27 mouse cellular contexts compared by ENCODE assay signal in genomic region chr3:38564364-38564763, GRCm38 (mm10).
DNase-seq lines count a peak whose midpoint lies in the region; ATAC-seq and TF ChIP-seq lines count a peak whose summit lies in the region.
"Had no signal": no experiment of that assay in that cellular context is flagged by ENCODE, and none has a peak within 500 bp of the region (broad histone marks: within the 10 kb centered on the region; RNA-seq: fewer than 3 reads in every experiment).

No protein-coding gene starts in this region.

- H3K4me1 ChIP-seq in hindbrain, embryonic 13.5 days (replicated peaks), result peaks cover 29% of the 10 kb centered on the region
- H3K4me1 ChIP-seq in hindbrain, embryonic 14.5 days (replicated peaks; ENCODE audit: control insufficient read depth, insufficient read depth, low read length), result peaks cover 24% of the 10 kb centered on the region
- H3K4me1 ChIP-seq in CH12.LX (ENCODE audit: control insufficient read depth in 1 of 2, insufficient read depth in 2 of 2), result peaks cover 20 to 58% of the 10 kb centered on the region in 2 experiments
- H3K4me1 ChIP-seq in forebrain, embryonic 15.5 days, result peaks cover 19% of the 10 kb centered on the region
- H3K4me1 ChIP-seq: intestine, embryonic 15.5 days had no signal

- no peak for TF ChIP-seq RAD21 in CH12.LX (IDR thresholded peaks at IDR 0.05; ENCODE audit: low read depth, low read length)

- H3K9me3 ChIP-seq in hindbrain, embryonic 13.5 days, result no peaks in the 10 kb centered on the region
- no peaks in the 10 kb centered on the region for H3K9me3 ChIP-seq in hindbrain, embryonic 14.5 days (ENCODE audit: control insufficient read depth, low read length)
- no peaks in the 10 kb centered on the region for H3K9me3 ChIP-seq in CH12.LX (replicated peaks; ENCODE audit: low read length)
- no peaks in the 10 kb centered on the region for H3K9me3 ChIP-seq in forebrain, embryonic 15.5 days
- H3K9me3 ChIP-seq: embryonic facial prominence, embryonic 12.5 days; heart, embryonic 15.5 days; intestine, embryonic 15.5 days; midbrain, embryonic 13.5 days; neural tube, embryonic 15.5 days had no signal

- no peak overlapping the region for H3K9ac ChIP-seq in hindbrain, embryonic 13.5 days
- H3K9ac ChIP-seq in hindbrain, embryonic 14.5 days, result no peak overlapping the region
- no peak overlapping the region for H3K9ac ChIP-seq in CH12.LX (ENCODE audit: insufficient read depth, low read depth)
- no peak overlapping the region for H3K9ac ChIP-seq in forebrain, embryonic 15.5 days (replicated peaks)
- H3K9ac ChIP-seq: embryonic facial prominence, embryonic 12.5 days; heart, embryonic 15.5 days; intestine, embryonic 15.5 days; liver, postnatal 0 days; midbrain, embryonic 13.5 days; neural tube, embryonic 15.5 days had no signal

- TF ChIP-seq EP300 in CH12.LX (IDR thresholded peaks at IDR 0.05; ENCODE audit: low read length), result no peak

- H3K36me3 ChIP-seq in hindbrain, embryonic 13.5 days, result no peaks in the 10 kb centered on the region
- H3K36me3 ChIP-seq in hindbrain, embryonic 14.5 days (replicated peaks; ENCODE audit: control insufficient read depth, insufficient read depth), result no peaks in the 10 kb centered on the region
- H3K36me3 ChIP-seq in CH12.LX (replicated peaks in 1 of 2; ENCODE audit: control insufficient read depth in 1 of 2, insufficient read depth in 1 of 2, low read length in 1 of 2), result no peaks in the 10 kb centered on the region
- no peaks in the 10 kb centered on the region for H3K36me3 ChIP-seq in forebrain, embryonic 15.5 days
- H3K36me3 ChIP-seq: embryonic facial prominence, embryonic 12.5 days; heart, embryonic 15.5 days; intestine, embryonic 15.5 days; midbrain, embryonic 13.5 days; neural tube, embryonic 15.5 days had no signal

- 0 out of 2 replicates have a peak overlapping the region, but pooled peaks have one; percentile 18 for H3K27ac ChIP-seq in hindbrain, embryonic 13.5 days
- H3K27ac ChIP-seq in hindbrain, embryonic 14.5 days, result no peak overlapping the region
- H3K27ac ChIP-seq in CH12.LX (ENCODE audit: insufficient read depth, low read depth), result peak overlapping the region; percentile 44; the same call in 1 of the 2 replicates
- H3K27ac ChIP-seq in forebrain, embryonic 15.5 days (replicated peaks), result no peak overlapping the region
- H3K27ac ChIP-seq: embryonic facial prominence, embryonic 12.5 days; heart, embryonic 15.5 days; intestine, embryonic 15.5 days; layer of hippocampus, adult 2 months; midbrain, embryonic 13.5 days; neural tube, embryonic 15.5 days had no signal

- no peak for ATAC-seq in hindbrain, embryonic 13.5 days (ENCODE audit: low FRiP score)
- ATAC-seq in hindbrain, embryonic 14.5 days (ENCODE audit: low FRiP score), result no peak
- ATAC-seq in forebrain, embryonic 15.5 days (replicated peaks), result peak; percentile 65
- ATAC-seq: activated CD4-positive, CD25-positive, alpha-beta regulatory T cell, adult 4 months; intestine, embryonic 15.5 days; liver, postnatal 0 days; midbrain, embryonic 13.5 days had no signal

- dilution Hi-C loops in CH12.LX (cut with MboI; ENCODE audit: extremely low pct_ligation_motif_present, extremely low pct_unique_long_range_greater_than_20kb, low sequenced_read_pairs), result no loop called here

- H3K27me3 ChIP-seq in hindbrain, embryonic 13.5 days, result no peaks in the 10 kb centered on the region
- H3K27me3 ChIP-seq in hindbrain, embryonic 14.5 days (ENCODE audit: control insufficient read depth, insufficient read depth, low read length), result no peaks in the 10 kb centered on the region
- no peaks in the 10 kb centered on the region for H3K27me3 ChIP-seq in CH12.LX (replicated peaks)
- no peaks in the 10 kb centered on the region for H3K27me3 ChIP-seq in forebrain, embryonic 15.5 days
- H3K27me3 ChIP-seq: embryonic facial prominence, embryonic 12.5 days; heart, embryonic 15.5 days; intestine, embryonic 15.5 days; midbrain, embryonic 13.5 days; neural tube, embryonic 15.5 days had no signal

- no peaks in the 10 kb centered on the region for H3K79me2 ChIP-seq in CH12.LX (replicated peaks; ENCODE audit: control insufficient read depth, extremely low read depth, insufficient read depth, poor library complexity, severe bottlenecking)

- 24% methylated on average over 2 of the region's 2 CpGs for WGBS in hindbrain, embryonic 13.5 days
- WGBS in hindbrain, embryonic 14.5 days, result 17% methylated on average over 2 of the region's 2 CpGs
- 0% methylated on average over 1 of the region's 2 CpGs for WGBS in forebrain, embryonic 15.5 days

- TF ChIP-seq CTCF in CH12.LX (conservative IDR thresholded peaks at IDR 0.05 in 1 of 2, IDR thresholded peaks at IDR 0.05 in 1 of 2; ENCODE audit: low read depth in 2 of 2, low read length in 2 of 2), result no peak

- no peak overlapping the region for H3K4me3 ChIP-seq in hindbrain, embryonic 13.5 days
- no peak overlapping the region for H3K4me3 ChIP-seq in hindbrain, embryonic 14.5 days (replicated peaks; ENCODE audit: low read length)
- H3K4me3 ChIP-seq in CH12.LX (replicated peaks in 1 of 3; ENCODE audit: low read depth in 2 of 3, low read length in 2 of 3, poor library complexity in 1 of 3), result no peak overlapping the region
- no peak overlapping the region for H3K4me3 ChIP-seq in forebrain, embryonic 15.5 days
- H3K4me3 ChIP-seq: embryonic facial prominence, embryonic 12.5 days; heart, embryonic 15.5 days; intestine, embryonic 15.5 days; layer of hippocampus, adult 2 months; midbrain, embryonic 13.5 days; myocyte; neural tube, embryonic 15.5 days had no signal

- no peak overlapping the region for H3K4me2 ChIP-seq in hindbrain, embryonic 13.5 days
- no peak overlapping the region for H3K4me2 ChIP-seq in hindbrain, embryonic 14.5 days (replicated peaks)
- H3K4me2 ChIP-seq in CH12.LX (ENCODE audit: insufficient read depth, low read depth, poor library complexity, severe bottlenecking), result peak overlapping the region; percentile 1
- no peak overlapping the region for H3K4me2 ChIP-seq in forebrain, embryonic 15.5 days (replicated peaks)
- H3K4me2 ChIP-seq: embryonic facial prominence, embryonic 12.5 days; heart, embryonic 15.5 days; intestine, embryonic 15.5 days; liver, embryonic 11.5 days; midbrain, embryonic 13.5 days; neural tube, embryonic 15.5 days had no signal

- in situ Hi-C loops in CH12.LX (cut with MboI; ENCODE audit: low pct_ligation_motif_present, low pct_unique_long_range_greater_than_20kb, low sequenced_read_pairs), result no loop called here

- no peak for TF ChIP-seq POLR2A in CH12.LX (IDR thresholded peaks at IDR 0.05; ENCODE audit: low read depth, low read length)

- DNase-seq in hindbrain, embryonic 14.5 days (ENCODE audit: low spot score), result no peak
- DNase-seq in CH12.LX (ENCODE audit: extremely low read depth), result peak; percentile 49
- DNase-seq in brain, adult 2 months (ENCODE audit: low read depth, low spot score), result peak; percentile 8
- DNase-seq in embryo, embryonic 10 days (ENCODE audit: low spot score), result no peak
- DNase-seq in layer of hippocampus, postnatal 36 days, result no peak
- DNase-seq: adrenal gland, postnatal 10 days; B cell, adult 2 months; cerebellum, adult 9-11 months; heart, postnatal 4 days; kidney, adult 9 months; kidney, postnatal 14 days; liver, postnatal 0 days; lung, postnatal 14 days; right cerebral cortex, adult 18-20 months; right cerebral cortex, postnatal 4 days; thymus, postnatal 36 days had no signal

TF ChIP-seq in CH12.LX, 34 proteins besides CTCF, POLR2A, EP300 and RAD21:
- no peak for TF ChIP-seq JUND (conservative IDR thresholded peaks at IDR 0.05; ENCODE audit: low read depth, low read length)
- TF ChIP-seq TCF12 (IDR thresholded peaks at IDR 0.05; ENCODE audit: low read depth, low read length), result peak; percentile 67; the same call in 1 of the 2 replicates
- no peak for TF ChIP-seq E2F4 (IDR thresholded peaks at IDR 0.05; ENCODE audit: insufficient replicate concordance, low read depth, low read length)
- TF ChIP-seq NELFE (IDR thresholded peaks at IDR 0.05; ENCODE audit: low read depth, low read length), result no peak
- TF ChIP-seq USF1 (IDR thresholded peaks at IDR 0.05; ENCODE audit: low read depth, low read length), result no peak
- 0 out of 2 replicates have a peak, but pooled peaks have one; percentile 21 for TF ChIP-seq MAZ (IDR thresholded peaks at IDR 0.05; ENCODE audit: low read depth, low read length)
- TF ChIP-seq MXI1 (IDR thresholded peaks at IDR 0.05; ENCODE audit: low read depth, low read length), result no peak
- no peak for TF ChIP-seq KAT2A (IDR thresholded peaks at IDR 0.05; ENCODE audit: insufficient replicate concordance, low read length)
- TF ChIP-seq PAX5 (IDR thresholded peaks at IDR 0.05; ENCODE audit: low read length), result no peak
- no peak for TF ChIP-seq ZKSCAN1 (IDR thresholded peaks at IDR 0.05; ENCODE audit: borderline replicate concordance, low read depth, low read length)
- TF ChIP-seq GABPA (IDR thresholded peaks at IDR 0.05; ENCODE audit: insufficient replicate concordance, low read depth, low read length), result no peak
- no peak for TF ChIP-seq BHLHE40 (IDR thresholded peaks at IDR 0.05; ENCODE audit: low read depth, low read length)
- TF ChIP-seq ETS1 (conservative IDR thresholded peaks at IDR 0.05; ENCODE audit: low read depth, low read length), result peak; percentile 34; the same call in 1 of the 2 replicates
- TF ChIP-seq UBTF (IDR thresholded peaks at IDR 0.05; ENCODE audit: low read depth, low read length), result no peak
- TF ChIP-seq MEF2A (IDR thresholded peaks at IDR 0.05; ENCODE audit: borderline replicate concordance, low read depth, low read length), result peak; percentile 88
- TF ChIP-seq POLR2AphosphoS2 (IDR thresholded peaks at IDR 0.05; ENCODE audit: low read depth, low read length), result no peak
- TF ChIP-seq MAX (IDR thresholded peaks at IDR 0.05; ENCODE audit: low read length), result no peak
- TF ChIP-seq MYC (IDR thresholded peaks at IDR 0.05; ENCODE audit: low read depth, low read length), result no peak
- TF ChIP-seq NRF1 (IDR thresholded peaks at IDR 0.05; ENCODE audit: low read depth, low read length), result no peak
- no peak for TF ChIP-seq RCOR1 (conservative IDR thresholded peaks at IDR 0.05; ENCODE audit: low read depth, low read length)
- TF ChIP-seq IRF4 (IDR thresholded peaks at IDR 0.05; ENCODE audit: low read depth, low read length), result no peak
- TF ChIP-seq MAFK (IDR thresholded peaks at IDR 0.05; ENCODE audit: insufficient replicate concordance, low read length), result no peak

Comparison
In these comparisons a context has a peak if more than half of its experiments do, and no peak if none do; other contexts are left out.
1. H3K27ac ChIP-seq: peak in hindbrain, embryonic 13.5 days (single experiment) and CH12.LX (single experiment); none in hindbrain, embryonic 14.5 days (single experiment) and forebrain, embryonic 15.5 days (single experiment).
2. DNase-seq: peak in CH12.LX (single experiment) and brain, adult 2 months (single experiment); none in hindbrain, embryonic 14.5 days (single experiment), embryo, embryonic 10 days (single experiment) and layer of hippocampus, postnatal 36 days (0 of 2).